Mouse (Mus musculus): ENCODE data around the gene Galnt6. TPM values are rescaled to one million over a fixed set of nuclear protein-coding genes. Genes with fewer than 3 reads are reported as not detected.

Gene Galnt6
- polyA plus RNA-seq, 1 experiment from 2014 or later, result 1.2 TPM

DNA sequence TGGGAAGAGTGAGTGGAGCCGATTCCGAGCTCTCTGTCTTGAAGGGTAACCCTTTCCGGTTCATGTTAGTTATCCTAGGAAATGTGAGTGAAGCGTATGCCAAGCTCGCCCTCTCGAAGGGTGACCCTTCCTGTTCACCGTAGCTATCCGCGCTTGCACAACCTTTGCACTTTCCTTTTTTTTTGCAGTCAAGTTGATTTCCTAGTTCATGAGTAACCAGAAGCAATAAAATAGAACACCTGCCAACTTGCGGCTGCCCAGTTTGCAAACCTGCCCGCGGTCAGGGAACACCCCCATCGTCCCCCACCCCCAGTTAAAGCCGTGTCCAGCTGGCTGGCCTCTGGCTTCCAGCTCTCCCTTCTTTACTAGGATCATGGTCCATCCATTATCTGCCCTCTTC, 50.2 kb downstream of the Galnt6 start:
- Histone ChIP-seq H3K4me2 (peak overlapping the region; percentile 13; the same call in 1 of the 2 replicates), H3K27ac (ENCODE audit: low read depth, low read length) (no peak overlapping the region; the same call in 1 of the 2 replicates), H3K36me3 (ENCODE audit: control insufficient read depth, insufficient read depth, low read length) (no peaks in the 10 kb centered on the region), H3K9me3 (ENCODE audit: control insufficient read depth, low read length) (no peaks in the 10 kb centered on the region), H3K27me3 (replicated peaks; ENCODE audit: control insufficient read depth, insufficient read depth, low read length) (no peaks in the 10 kb centered on the region), H3K9ac (ENCODE audit: low read depth, low read length) (no peak overlapping the region), H3K4me1 (replicated peaks; ENCODE audit: control insufficient read depth, insufficient read depth, low read length) (peaks cover 21% of the 10 kb centered on the region), H3K4me3 (ENCODE audit: low read depth, low read length) (no peak overlapping the region)
- no peak for DNase-seq (ENCODE audit: low spot score)
- 81% methylated on average over 14 of the region's 14 CpGs for WGBS
- no peak for ATAC-seq (replicated peaks; ENCODE audit: low FRiP score)

DNA sequence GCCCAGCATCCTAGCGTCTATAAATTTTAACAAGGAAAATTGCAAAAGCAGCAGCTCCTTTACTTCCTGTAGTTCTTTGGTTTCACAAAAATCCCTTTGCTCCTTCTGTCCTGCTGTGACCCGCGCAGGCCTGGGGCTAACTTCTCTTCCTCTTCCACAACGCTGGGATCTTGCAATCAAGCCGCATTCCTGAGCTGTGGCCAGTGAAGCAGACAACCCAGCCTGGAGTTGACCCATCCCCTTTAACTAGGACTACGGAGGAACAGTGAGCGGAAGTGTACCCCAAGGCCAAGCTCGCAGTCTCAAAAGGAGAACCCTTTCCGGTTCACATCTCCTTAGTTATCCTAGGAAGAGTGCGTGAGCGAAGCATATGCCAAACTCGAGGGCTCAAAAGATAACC, 50.6 kb downstream of the Galnt6 start:
- Histone ChIP-seq H3K4me2 (no peak overlapping the region), H3K27me3 (replicated peaks; ENCODE audit: control insufficient read depth, insufficient read depth, low read length) (no peaks in the 10 kb centered on the region), H3K36me3 (ENCODE audit: control insufficient read depth, insufficient read depth, low read length) (no peaks in the 10 kb centered on the region), H3K4me1 (replicated peaks; ENCODE audit: control insufficient read depth, insufficient read depth, low read length) (peaks cover 24% of the 10 kb centered on the region), H3K9me3 (ENCODE audit: control insufficient read depth, low read length) (no peaks in the 10 kb centered on the region), H3K27ac (ENCODE audit: low read depth, low read length) (no peak overlapping the region), H3K4me3 (ENCODE audit: low read depth, low read length) (no peak overlapping the region), H3K9ac (ENCODE audit: low read depth, low read length) (no peak overlapping the region)
- 76% methylated on average over 12 of the region's 12 CpGs for WGBS
- no peak for ATAC-seq (replicated peaks; ENCODE audit: low FRiP score)
- DNase-seq (ENCODE audit: low spot score), result no peak

DNA sequence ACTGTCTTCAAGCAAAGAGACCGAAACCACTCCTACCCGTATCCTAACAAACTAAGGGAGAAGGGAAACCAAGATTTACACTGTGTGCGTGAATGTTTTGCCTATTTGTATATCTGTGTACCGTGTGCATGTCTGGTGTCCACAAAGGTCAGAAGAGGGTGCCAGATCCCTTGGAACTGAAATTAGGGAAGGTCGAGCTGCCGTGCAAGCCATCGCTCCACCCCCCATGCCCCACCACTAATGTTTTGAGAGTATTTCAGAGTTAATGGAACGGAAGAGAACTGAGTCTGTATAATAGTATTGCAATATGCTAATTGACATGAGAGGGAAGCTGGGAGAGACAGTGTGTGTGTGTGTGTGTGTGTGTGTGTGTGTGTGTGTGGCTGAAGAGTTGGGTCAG, 51.5 kb downstream of the Galnt6 start:
- DNase-seq (ENCODE audit: low spot score) (no peak), ATAC-seq (replicated peaks; ENCODE audit: low FRiP score) (no peak)
- H3K36me3 ChIP-seq (ENCODE audit: control insufficient read depth, insufficient read depth, low read length), result no peaks in the 10 kb centered on the region
- H3K27ac ChIP-seq (ENCODE audit: low read depth, low read length), result no peak overlapping the region
- H3K4me3 ChIP-seq (ENCODE audit: low read depth, low read length), result no peak overlapping the region
- H3K9ac ChIP-seq (ENCODE audit: low read depth, low read length), result no peak overlapping the region
- H3K4me1 ChIP-seq (replicated peaks; ENCODE audit: control insufficient read depth, insufficient read depth, low read length), result peaks cover 32% of the 10 kb centered on the region
- WGBS, result 85% methylated on average over 8 of the region's 8 CpGs
- H3K4me2 ChIP-seq, result no peak overlapping the region
- no peaks in the 10 kb centered on the region for H3K9me3 ChIP-seq (ENCODE audit: control insufficient read depth, low read length)
- no peaks in the 10 kb centered on the region for H3K27me3 ChIP-seq (replicated peaks; ENCODE audit: control insufficient read depth, insufficient read depth, low read length)

DNA sequence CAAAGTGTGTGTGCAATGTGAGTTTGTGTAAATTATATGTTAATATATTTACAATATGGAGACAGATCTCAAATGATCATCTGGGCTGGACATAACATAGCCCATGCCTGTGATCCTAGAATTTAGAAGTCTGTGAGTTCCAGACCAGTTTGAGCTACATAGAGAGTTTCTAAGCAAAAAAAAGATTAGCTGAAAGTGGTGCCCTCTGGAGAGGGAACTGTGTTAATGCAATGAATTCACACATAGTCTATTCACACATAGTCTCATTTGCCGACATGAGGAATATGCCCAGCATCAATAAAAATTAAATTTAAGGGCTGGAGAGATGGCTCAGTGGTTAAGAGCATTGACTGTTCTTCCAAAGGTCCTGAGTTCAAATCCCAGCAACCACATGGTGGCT, 52.7 kb downstream of the Galnt6 start:
- Histone ChIP-seq H3K9ac (ENCODE audit: low read depth, low read length) (no peak overlapping the region), H3K36me3 (ENCODE audit: control insufficient read depth, insufficient read depth, low read length) (no peaks in the 10 kb centered on the region), H3K27ac (ENCODE audit: low read depth, low read length) (no peak overlapping the region), H3K4me1 (replicated peaks; ENCODE audit: control insufficient read depth, insufficient read depth, low read length) (peaks cover 32% of the 10 kb centered on the region), H3K4me3 (ENCODE audit: low read depth, low read length) (no peak overlapping the region), H3K4me2 (no peak overlapping the region), H3K27me3 (replicated peaks; ENCODE audit: control insufficient read depth, insufficient read depth, low read length) (no peaks in the 10 kb centered on the region), H3K9me3 (ENCODE audit: control insufficient read depth, low read length) (no peaks in the 10 kb centered on the region)
- WGBS, result 72% methylated on average over 1 of the region's 1 CpGs
- no peak for DNase-seq (ENCODE audit: low spot score)
- no peak for ATAC-seq (replicated peaks; ENCODE audit: low FRiP score)

DNA sequence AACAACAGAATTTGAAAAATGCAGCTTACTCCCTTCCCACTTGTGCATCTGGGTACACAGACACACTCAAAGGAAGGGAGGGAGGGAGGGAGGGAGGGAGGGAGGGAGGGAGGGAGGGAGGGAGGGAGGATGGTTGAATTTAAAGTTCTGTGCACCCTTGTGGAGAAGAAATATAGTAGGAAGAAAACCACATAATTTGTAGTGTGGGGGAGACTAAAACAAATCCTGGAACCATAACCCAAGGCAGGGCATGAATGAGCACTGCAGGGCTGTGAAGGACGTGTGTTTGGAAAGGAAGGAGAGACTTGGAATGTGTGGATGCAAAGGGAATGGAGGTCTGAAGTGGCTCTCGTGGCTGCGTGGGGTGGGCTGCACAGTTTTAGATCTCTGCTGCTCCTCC, 53.7 kb downstream of the Galnt6 start:
- no peak overlapping the region for H3K9ac ChIP-seq (ENCODE audit: low read depth, low read length)
- WGBS, result 64% methylated on average over 3 of the region's 3 CpGs
- H3K4me2 ChIP-seq, result no peak overlapping the region
- H3K9me3 ChIP-seq (ENCODE audit: control insufficient read depth, low read length), result no peaks in the 10 kb centered on the region
- H3K36me3 ChIP-seq (ENCODE audit: control insufficient read depth, insufficient read depth, low read length), result no peaks in the 10 kb centered on the region
- peak overlapping the region; percentile 80 for H3K27ac ChIP-seq (ENCODE audit: low read depth, low read length)
- H3K27me3 ChIP-seq (replicated peaks; ENCODE audit: control insufficient read depth, insufficient read depth, low read length), result no peaks in the 10 kb centered on the region
- peaks cover 25% of the 10 kb centered on the region for H3K4me1 ChIP-seq (replicated peaks; ENCODE audit: control insufficient read depth, insufficient read depth, low read length)
- no peak for ATAC-seq (replicated peaks; ENCODE audit: low FRiP score)
- no peak overlapping the region for H3K4me3 ChIP-seq (ENCODE audit: low read depth, low read length)
- no peak for DNase-seq (ENCODE audit: low spot score)

DNA sequence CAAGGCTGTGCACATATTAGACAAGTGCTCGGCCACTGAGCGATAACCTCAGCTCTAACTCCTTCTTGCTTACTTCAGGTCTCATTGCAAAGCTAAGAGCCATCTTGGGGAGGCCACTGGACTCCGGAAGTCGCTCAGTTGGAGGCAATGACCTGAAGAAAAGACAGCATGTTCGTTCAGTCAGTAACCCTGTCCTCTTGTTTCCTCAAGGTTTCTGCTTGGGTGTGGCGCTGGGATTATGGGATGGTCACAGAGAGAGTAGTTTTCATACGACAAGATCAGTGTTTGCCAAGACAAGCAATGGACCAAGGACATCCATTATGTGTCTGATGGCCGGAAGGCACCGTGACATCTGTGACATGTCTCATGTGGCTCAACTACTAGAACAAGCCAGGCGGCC, 54.6 kb downstream of the Galnt6 start:
- Histone ChIP-seq H3K4me2 (peak overlapping the region; percentile 46), H3K27me3 (replicated peaks; ENCODE audit: control insufficient read depth, insufficient read depth, low read length) (no peaks in the 10 kb centered on the region), H3K4me1 (replicated peaks; ENCODE audit: control insufficient read depth, insufficient read depth, low read length) (peaks cover 23% of the 10 kb centered on the region), H3K36me3 (ENCODE audit: control insufficient read depth, insufficient read depth, low read length) (no peaks in the 10 kb centered on the region), H3K9ac (ENCODE audit: low read depth, low read length) (no peak overlapping the region), H3K4me3 (ENCODE audit: low read depth, low read length) (no peak overlapping the region), H3K27ac (ENCODE audit: low read depth, low read length) (peak overlapping the region; percentile 80), H3K9me3 (ENCODE audit: control insufficient read depth, low read length) (no peaks in the 10 kb centered on the region)
- ATAC-seq (replicated peaks; ENCODE audit: low FRiP score) (no peak), DNase-seq (ENCODE audit: low spot score) (no peak)
- 59% methylated on average over 10 of the region's 10 CpGs for WGBS

DNA sequence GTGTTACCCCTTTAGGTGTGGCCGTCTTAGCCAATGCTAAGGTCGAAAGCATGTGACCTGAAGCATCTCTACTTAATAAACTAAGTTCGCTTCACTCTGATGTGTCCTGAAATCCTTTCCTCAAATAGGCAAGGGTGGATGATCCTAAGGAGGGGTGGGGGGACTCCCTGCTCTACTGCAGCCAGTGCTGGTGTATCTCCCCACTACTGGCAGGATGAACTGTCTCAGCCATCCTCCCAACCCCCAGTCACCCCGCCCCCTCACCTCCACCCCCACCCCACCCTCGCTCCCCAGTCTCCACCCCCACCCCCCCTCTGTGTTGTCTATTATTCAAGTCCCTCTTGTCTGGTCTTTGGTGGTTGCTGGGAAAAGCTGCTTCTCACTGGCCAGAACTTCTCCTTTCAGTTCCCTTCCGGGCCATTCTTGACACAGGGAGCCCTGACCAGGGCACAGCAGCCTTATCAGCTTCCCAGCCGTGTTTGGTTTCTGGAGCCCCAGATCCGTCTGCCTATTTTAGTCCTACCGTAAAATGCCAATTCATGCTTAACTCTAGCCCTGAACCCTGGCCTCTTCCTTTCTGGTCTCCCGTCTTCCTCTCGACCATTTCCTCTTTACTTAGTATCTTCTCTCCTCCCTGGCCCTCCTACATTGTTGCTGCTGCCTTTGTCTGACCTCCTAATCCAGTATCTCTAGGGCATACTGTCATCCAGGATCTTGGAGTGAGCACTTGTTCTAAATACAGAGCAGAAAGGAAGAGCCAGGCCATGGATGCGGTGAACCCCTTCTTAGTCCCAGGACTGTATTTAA, 55.4 kb downstream of the Galnt6 start:
- Histone ChIP-seq H3K4me1 (replicated peaks; ENCODE audit: control insufficient read depth, insufficient read depth, low read length) (peaks cover 27% of the 10 kb centered on the region), H3K4me2 (peak overlapping the region; percentile 46), H3K27ac (ENCODE audit: low read depth, low read length) (peak overlapping the region; percentile 80), H3K4me3 (ENCODE audit: low read depth, low read length) (no peak overlapping the region), H3K36me3 (ENCODE audit: control insufficient read depth, insufficient read depth, low read length) (no peaks in the 10 kb centered on the region), H3K9me3 (ENCODE audit: control insufficient read depth, low read length) (no peaks in the 10 kb centered on the region), H3K27me3 (replicated peaks; ENCODE audit: control insufficient read depth, insufficient read depth, low read length) (no peaks in the 10 kb centered on the region), H3K9ac (ENCODE audit: low read depth, low read length) (peak overlapping the region; percentile 22; the same call in 1 of the 2 replicates)
- ATAC-seq (replicated peaks; ENCODE audit: low FRiP score) (peak; percentile 79), DNase-seq (ENCODE audit: low spot score) (no peak)
- WGBS, result 15% methylated on average over 12 of the region's 12 CpGs

DNA sequence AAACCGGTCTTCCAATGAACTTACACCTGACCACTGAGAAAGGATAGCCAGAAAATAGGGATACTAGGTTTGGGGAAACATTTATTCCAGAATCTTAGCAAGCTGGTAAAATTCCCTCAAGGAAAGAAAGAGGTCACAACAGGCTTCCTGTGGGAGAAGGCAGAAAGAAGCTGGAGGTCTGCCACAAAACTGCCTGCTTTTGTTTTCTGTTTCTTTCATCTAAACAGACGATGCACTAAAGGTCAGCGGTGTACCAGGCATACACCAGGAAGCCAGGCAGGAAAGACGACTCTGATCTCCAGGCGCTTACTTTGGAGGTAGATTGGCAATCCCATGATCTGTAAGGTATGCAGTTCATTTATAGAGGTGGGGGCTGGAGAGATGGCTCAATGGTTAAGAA, 58.3 kb downstream of the Galnt6 start:
- no peak for DNase-seq (ENCODE audit: low spot score)

DNA sequence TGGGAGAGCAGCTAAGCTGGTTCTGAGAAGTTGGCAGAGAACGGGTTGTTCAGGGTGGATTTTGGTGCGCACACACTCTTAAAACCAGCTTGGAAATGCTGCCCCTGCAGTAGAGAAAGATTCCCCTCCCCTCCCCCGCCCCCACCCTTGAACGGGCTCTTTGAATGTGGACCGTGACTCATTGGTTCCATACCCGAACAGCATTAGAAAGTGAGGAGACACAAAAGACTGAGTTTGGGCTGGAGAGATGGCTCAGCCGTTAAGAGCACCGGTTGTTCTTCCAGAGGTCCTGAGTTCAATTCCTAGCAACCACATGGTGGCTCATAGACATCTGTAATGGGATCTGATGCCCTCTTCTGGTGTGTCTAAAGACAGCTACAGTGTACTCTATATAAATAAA, 59.2 kb downstream of the Galnt6 start:
- no peaks in the 10 kb centered on the region for H3K27me3 ChIP-seq (replicated peaks; ENCODE audit: control insufficient read depth, insufficient read depth, low read length)
- H3K4me2 ChIP-seq, result no peak overlapping the region
- H3K27ac ChIP-seq (ENCODE audit: low read depth, low read length), result no peak overlapping the region
- DNase-seq (ENCODE audit: low spot score), result no peak
- H3K36me3 ChIP-seq (ENCODE audit: control insufficient read depth, insufficient read depth, low read length), result no peaks in the 10 kb centered on the region
- no peaks in the 10 kb centered on the region for H3K9me3 ChIP-seq (ENCODE audit: control insufficient read depth, low read length)
- no peak for ATAC-seq (replicated peaks; ENCODE audit: low FRiP score)
- H3K9ac ChIP-seq (ENCODE audit: low read depth, low read length), result no peak overlapping the region
- 74% methylated on average over 8 of the region's 8 CpGs for WGBS
- H3K4me1 ChIP-seq (replicated peaks; ENCODE audit: control insufficient read depth, insufficient read depth, low read length), result peaks cover 55% of the 10 kb centered on the region
- no peak overlapping the region for H3K4me3 ChIP-seq (ENCODE audit: low read depth, low read length)

More for the DNA sequence above, 58.3 kb downstream of the Galnt6 start:
- 76% methylated on average over 5 of the region's 5 CpGs for WGBS
- H3K4me1 ChIP-seq (replicated peaks; ENCODE audit: control insufficient read depth, insufficient read depth, low read length), result peaks cover 48% of the 10 kb centered on the region
- no peak overlapping the region for H3K9ac ChIP-seq (ENCODE audit: low read depth, low read length)
- H3K4me2 ChIP-seq, result no peak overlapping the region
- H3K9me3 ChIP-seq (ENCODE audit: control insufficient read depth, low read length), result no peaks in the 10 kb centered on the region
- no peak overlapping the region for H3K4me3 ChIP-seq (ENCODE audit: low read depth, low read length)
- H3K27me3 ChIP-seq (replicated peaks; ENCODE audit: control insufficient read depth, insufficient read depth, low read length), result no peaks in the 10 kb centered on the region
- no peak for ATAC-seq (replicated peaks; ENCODE audit: low FRiP score)
- no peaks in the 10 kb centered on the region for H3K36me3 ChIP-seq (ENCODE audit: control insufficient read depth, insufficient read depth, low read length)
- no peak overlapping the region for H3K27ac ChIP-seq (ENCODE audit: low read depth, low read length)

All from liver, embryonic 11.5 days (tissue).